Mouse (Mus musculus): ENCODE results near the gene Spsb4. TPM values are rescaled to one million over a fixed set of nuclear protein-coding genes. Genes with fewer than 3 reads are reported as not detected.

The Spsb4 gene
- polyA plus RNA-seq, 1 experiment: 0.43 TPM

DNA sequence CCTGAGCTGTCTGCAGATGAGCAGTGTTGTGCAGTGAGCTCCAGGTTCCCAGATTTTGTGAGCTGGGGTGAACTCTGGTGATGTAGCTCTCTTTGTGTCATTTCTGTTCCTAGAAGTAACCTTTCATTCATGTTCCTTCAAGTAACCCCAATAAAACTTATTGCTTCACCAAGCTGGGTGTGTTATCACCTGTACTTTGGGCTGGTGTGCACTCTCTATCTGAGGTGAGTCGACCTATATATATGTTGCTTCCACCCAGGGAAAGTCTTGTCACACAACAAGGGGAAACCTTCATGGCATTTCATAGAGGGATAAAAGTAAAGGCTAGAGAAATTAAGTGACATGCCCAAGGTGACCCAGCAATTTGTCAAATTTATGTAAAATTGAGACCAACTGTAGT, 109.1 kb downstream of the Spsb4 start:
- DNase-seq: no peak
- no peaks in the 10 kb centered on the region for H3K4me1 ChIP-seq (replicated peaks; ENCODE audit: control insufficient read depth, insufficient read depth, low read length)
- WGBS: 93% methylated on average over 1 of the region's 1 CpGs
- H3K27ac ChIP-seq (ENCODE audit: control insufficient read depth, insufficient read depth, low read length): no peak overlapping the region
- TF ChIP-seq CTCF (IDR thresholded peaks at IDR 0.05; ENCODE audit: borderline replicate concordance, control insufficient read depth, extremely low read depth, insufficient read depth, low read length, poor library complexity) (no peak), POLR2A (IDR thresholded peaks at IDR 0.05; ENCODE audit: control insufficient read depth, extremely low read depth, insufficient read depth, low read length, poor library complexity) (no peak)
- H3K4me3 ChIP-seq (ENCODE audit: control insufficient read depth, insufficient read depth, low read length): no peak overlapping the region
- H3K36me3 ChIP-seq (ENCODE audit: control insufficient read depth, insufficient read depth, low read length): no peaks in the 10 kb centered on the region
- H3K27me3 ChIP-seq (ENCODE audit: control insufficient read depth, insufficient read depth, low read length): no peaks in the 10 kb centered on the region

- H3K4me1 ChIP-seq (replicated peaks; ENCODE audit: control insufficient read depth, insufficient read depth, low read length): no peaks in the 10 kb centered on the region
- 81% methylated on average over 2 of the region's 2 CpGs for WGBS
- DNase-seq: no peak
- H3K27me3 ChIP-seq (ENCODE audit: control insufficient read depth, insufficient read depth, low read length): no peaks in the 10 kb centered on the region
- H3K36me3 ChIP-seq (ENCODE audit: control insufficient read depth, insufficient read depth, low read length): no peaks in the 10 kb centered on the region
- no peak overlapping the region for H3K27ac ChIP-seq (ENCODE audit: control insufficient read depth, insufficient read depth, low read length)
- no peak for TF ChIP-seq CTCF (IDR thresholded peaks at IDR 0.05; ENCODE audit: borderline replicate concordance, control insufficient read depth, extremely low read depth, insufficient read depth, low read length, poor library complexity)
- TF ChIP-seq POLR2A (IDR thresholded peaks at IDR 0.05; ENCODE audit: control insufficient read depth, extremely low read depth, insufficient read depth, low read length, poor library complexity): no peak
- H3K4me3 ChIP-seq (ENCODE audit: control insufficient read depth, insufficient read depth, low read length): no peak overlapping the region
These were observed 109.9 kb downstream of the Spsb4 start for GRCm38 (mm10) chr9:96908737-96909136.

GRCm38 (mm10) chr9:96904360-96905355, 114.0 kb downstream of the Spsb4 start:
- Histone ChIP-seq H3K4me1 (replicated peaks; ENCODE audit: control insufficient read depth, insufficient read depth, low read length) (no peaks in the 10 kb centered on the region), H3K27me3 (ENCODE audit: control insufficient read depth, insufficient read depth, low read length) (no peaks in the 10 kb centered on the region), H3K27ac (ENCODE audit: control insufficient read depth, insufficient read depth, low read length) (no peak overlapping the region), H3K36me3 (ENCODE audit: control insufficient read depth, insufficient read depth, low read length) (no peaks in the 10 kb centered on the region), H3K4me3 (ENCODE audit: control insufficient read depth, insufficient read depth, low read length) (no peak overlapping the region)
- no peak for TF ChIP-seq POLR2A (IDR thresholded peaks at IDR 0.05; ENCODE audit: control insufficient read depth, extremely low read depth, insufficient read depth, low read length, poor library complexity)
- no peak for DNase-seq
- WGBS: 87% methylated on average over 7 of the region's 7 CpGs

DNA sequence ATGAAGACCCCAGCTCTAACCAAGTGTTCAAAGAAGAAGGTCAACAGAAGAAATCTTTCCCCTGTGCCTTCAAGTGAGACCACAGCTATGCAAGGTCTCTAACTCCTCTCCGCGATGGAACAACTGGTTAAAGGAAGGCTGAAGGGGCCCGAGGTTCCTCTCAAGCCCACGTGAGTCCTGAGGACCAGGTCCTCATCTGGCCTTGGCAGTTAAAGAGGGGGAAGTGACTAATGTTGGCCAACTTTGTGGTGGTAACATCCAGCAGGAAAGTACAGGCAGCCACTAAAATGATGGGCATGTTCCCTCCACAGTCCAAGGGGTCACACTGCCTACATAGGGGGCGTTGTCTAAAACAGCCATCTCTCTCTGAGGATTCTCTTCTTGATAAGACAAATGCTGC, 118.9 kb downstream of the Spsb4 start:
- WGBS: 30% methylated on average over 5 of the region's 5 CpGs
- no peak overlapping the region for H3K27ac ChIP-seq (ENCODE audit: control insufficient read depth, insufficient read depth, low read length)
- no peak overlapping the region for H3K4me3 ChIP-seq (ENCODE audit: control insufficient read depth, insufficient read depth, low read length)
- H3K36me3 ChIP-seq (ENCODE audit: control insufficient read depth, insufficient read depth, low read length): no peaks in the 10 kb centered on the region
- DNase-seq: no peak
- no peaks in the 10 kb centered on the region for H3K27me3 ChIP-seq (ENCODE audit: control insufficient read depth, insufficient read depth, low read length)
- TF ChIP-seq POLR2A (IDR thresholded peaks at IDR 0.05; ENCODE audit: control insufficient read depth, extremely low read depth, insufficient read depth, low read length, poor library complexity) (no peak), CTCF (IDR thresholded peaks at IDR 0.05; ENCODE audit: borderline replicate concordance, control insufficient read depth, extremely low read depth, insufficient read depth, low read length, poor library complexity) (no peak)
- no peaks in the 10 kb centered on the region for H3K4me1 ChIP-seq (replicated peaks; ENCODE audit: control insufficient read depth, insufficient read depth, low read length)

DNA sequence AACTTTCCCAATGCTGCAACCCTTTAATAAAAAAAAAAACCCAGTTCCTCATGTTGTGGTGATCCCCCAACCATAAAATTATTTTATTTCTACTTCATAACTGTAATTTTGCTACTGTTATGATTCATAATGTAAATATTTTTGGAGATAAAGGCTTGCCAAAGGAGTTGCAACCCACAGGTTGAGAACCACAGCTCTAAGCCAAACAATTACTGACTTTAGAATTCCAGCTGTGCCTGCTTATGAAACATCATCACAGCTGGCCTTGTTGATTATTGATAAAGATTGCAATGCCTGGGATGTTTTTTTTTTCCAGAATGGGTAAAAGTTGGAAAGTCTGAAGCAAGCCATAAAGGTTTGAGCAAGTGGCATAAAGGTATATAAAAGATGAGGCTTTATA, 119.6 kb downstream of the Spsb4 start:
- no peaks in the 10 kb centered on the region for H3K27me3 ChIP-seq (ENCODE audit: control insufficient read depth, insufficient read depth, low read length)
- no peaks in the 10 kb centered on the region for H3K4me1 ChIP-seq (replicated peaks; ENCODE audit: control insufficient read depth, insufficient read depth, low read length)
- H3K36me3 ChIP-seq (ENCODE audit: control insufficient read depth, insufficient read depth, low read length): no peaks in the 10 kb centered on the region
- no peak overlapping the region for H3K4me3 ChIP-seq (ENCODE audit: control insufficient read depth, insufficient read depth, low read length)
- H3K27ac ChIP-seq (ENCODE audit: control insufficient read depth, insufficient read depth, low read length): no peak overlapping the region
- DNase-seq: no peak
- no peak for TF ChIP-seq POLR2A (IDR thresholded peaks at IDR 0.05; ENCODE audit: control insufficient read depth, extremely low read depth, insufficient read depth, low read length, poor library complexity)
- TF ChIP-seq CTCF (IDR thresholded peaks at IDR 0.05; ENCODE audit: borderline replicate concordance, control insufficient read depth, extremely low read depth, insufficient read depth, low read length, poor library complexity): no peak

DNA sequence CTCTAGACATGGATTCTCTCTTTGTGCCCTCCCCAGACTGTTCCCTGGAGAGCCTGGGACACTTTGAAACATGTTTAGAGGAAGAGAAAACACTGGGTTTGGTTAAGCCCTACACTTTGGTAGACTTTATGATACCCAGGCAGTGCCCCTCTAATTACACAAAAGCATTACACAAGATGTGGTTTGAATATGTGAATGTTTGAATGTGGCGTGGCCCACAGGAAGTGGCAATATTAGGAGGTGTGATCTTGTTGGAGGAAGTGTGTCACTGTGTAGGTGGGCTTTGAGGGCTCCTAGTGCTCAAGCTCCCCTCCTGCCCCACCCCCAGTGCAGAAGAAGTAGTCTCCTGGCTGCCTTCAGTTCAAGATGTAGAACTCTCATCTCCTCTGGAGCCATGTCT, 122.0 kb downstream of the Spsb4 start:
- no peak for DNase-seq
- Histone ChIP-seq H3K4me1 (replicated peaks; ENCODE audit: control insufficient read depth, insufficient read depth, low read length) (no peaks in the 10 kb centered on the region), H3K27me3 (ENCODE audit: control insufficient read depth, insufficient read depth, low read length) (no peaks in the 10 kb centered on the region), H3K36me3 (ENCODE audit: control insufficient read depth, insufficient read depth, low read length) (no peaks in the 10 kb centered on the region), H3K27ac (ENCODE audit: control insufficient read depth, insufficient read depth, low read length) (no peak overlapping the region), H3K4me3 (ENCODE audit: control insufficient read depth, insufficient read depth, low read length) (no peak overlapping the region)
- TF ChIP-seq POLR2A (IDR thresholded peaks at IDR 0.05; ENCODE audit: control insufficient read depth, extremely low read depth, insufficient read depth, low read length, poor library complexity) (no peak), CTCF (IDR thresholded peaks at IDR 0.05; ENCODE audit: borderline replicate concordance, control insufficient read depth, extremely low read depth, insufficient read depth, low read length, poor library complexity) (no peak)
- WGBS: 9% methylated on average over 1 of the region's 1 CpGs
